Mouse (Mus musculus): ENCODE measurements around the gene Elf2. TPM values are rescaled to one million over a fixed set of nuclear protein-coding genes. Genes with fewer than 3 reads are reported as not detected.

Gene Elf2
- polyA plus RNA-seq, 1 experiment from 2014 or later = 30.0 TPM

DNA sequence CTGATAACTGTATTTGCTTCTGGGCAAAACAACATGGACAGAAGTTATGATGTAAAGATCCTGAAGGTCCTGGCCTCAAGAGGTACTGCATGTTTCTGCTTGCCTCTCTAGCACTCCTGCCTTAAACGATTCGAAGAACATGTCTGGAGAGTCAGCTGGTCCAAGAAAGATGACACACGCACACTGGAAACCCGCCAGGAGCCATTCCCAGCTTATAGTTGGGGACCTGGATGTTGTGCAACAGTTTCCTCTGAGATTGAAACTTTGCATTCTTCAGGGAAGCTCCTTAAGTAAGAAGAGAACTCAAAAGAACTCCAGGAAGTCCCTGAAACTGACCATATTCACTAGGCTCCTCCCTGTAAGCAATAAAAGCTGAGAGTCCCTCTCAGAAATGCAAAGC is 2.8 kb upstream of the Elf2 start:
- peaks cover 19% of the 10 kb centered on the region for H3K4me1 ChIP-seq
- H3K27me3 ChIP-seq (replicated peaks) = no peaks in the 10 kb centered on the region
- no peaks in the 10 kb centered on the region for H3K36me3 ChIP-seq
- H3K4me3 ChIP-seq (replicated peaks) = no peak overlapping the region
- no peak overlapping the region for H3K9ac ChIP-seq (replicated peaks)
- WGBS = 90% methylated on average over 4 of the region's 4 CpGs
- no peak overlapping the region for H3K4me2 ChIP-seq
- no peaks in the 10 kb centered on the region for H3K9me3 ChIP-seq (replicated peaks)
- H3K27ac ChIP-seq (replicated peaks) = no peak overlapping the region
- ATAC-seq (ENCODE audit: low FRiP score) = no peak

DNA sequence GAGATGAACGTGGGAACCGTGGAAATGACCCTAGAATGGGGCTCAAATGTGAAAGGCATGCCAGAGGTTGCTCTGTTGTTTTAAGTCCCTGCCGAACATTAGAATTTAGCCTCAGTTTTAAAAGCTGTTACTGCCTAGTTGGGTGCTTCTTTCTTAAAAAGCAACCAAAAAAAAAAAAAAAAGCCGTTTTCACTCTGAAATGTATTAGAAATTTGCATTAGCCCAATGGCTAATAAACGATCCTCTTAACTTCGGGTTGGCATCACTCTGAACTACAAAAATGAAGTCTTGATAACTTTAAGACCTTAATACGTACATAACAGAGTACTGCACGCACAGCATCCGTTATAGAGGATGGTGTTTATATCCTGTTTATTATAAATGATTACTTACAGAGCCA is 1.7 kb upstream of the Elf2 start:
- Histone ChIP-seq H3K4me1 (peaks cover 22% of the 10 kb centered on the region), H3K27me3 (replicated peaks) (no peaks in the 10 kb centered on the region), H3K4me2 (peak overlapping the region; percentile 82), H3K27ac (replicated peaks) (peak overlapping the region; percentile 97), H3K9me3 (replicated peaks) (no peaks in the 10 kb centered on the region), H3K36me3 (no peaks in the 10 kb centered on the region), H3K4me3 (replicated peaks) (peak overlapping the region; percentile 91), H3K9ac (replicated peaks) (peak overlapping the region; percentile 82)
- 5% methylated on average over 9 of the region's 9 CpGs for WGBS
- no peak for ATAC-seq (ENCODE audit: low FRiP score)

DNA sequence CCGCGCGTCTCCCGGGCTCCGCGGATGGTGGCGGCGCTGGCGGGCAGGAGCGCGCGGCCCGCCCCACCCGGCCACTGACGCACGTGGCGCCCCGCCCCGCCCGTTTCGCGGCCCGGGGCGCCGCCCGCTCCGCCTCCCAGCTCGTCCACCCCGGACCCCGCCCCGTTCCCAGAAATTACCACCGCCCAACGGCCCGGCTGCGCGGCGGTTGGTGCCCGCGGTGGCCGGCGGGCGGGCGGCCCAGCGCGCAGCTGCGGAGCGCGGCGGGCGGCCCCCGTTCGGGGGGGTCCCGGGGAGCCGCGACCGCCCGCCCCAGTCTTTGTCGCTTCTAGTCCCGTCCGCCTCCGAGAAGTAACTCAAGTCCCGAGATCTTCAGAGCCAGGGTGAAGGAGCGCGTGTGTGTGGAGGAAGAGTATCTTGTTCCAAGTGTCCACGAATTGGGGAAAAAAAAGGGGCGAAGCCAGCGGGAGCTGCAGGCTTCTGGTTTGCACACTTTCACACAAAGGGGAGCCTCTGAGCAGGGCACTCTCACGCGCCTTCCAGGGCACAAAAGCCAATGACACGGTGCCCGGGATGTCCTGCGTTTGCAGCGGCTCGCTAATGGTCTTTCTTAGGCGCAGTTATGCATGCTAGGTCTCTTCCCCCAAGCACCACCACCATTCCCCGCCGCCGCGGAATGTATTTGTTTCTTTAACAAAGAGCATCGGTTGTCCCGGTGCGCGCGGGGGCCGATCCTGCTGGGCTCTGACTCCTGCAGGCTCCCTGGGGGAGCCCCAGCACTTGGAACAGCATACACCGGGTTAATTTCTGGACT is 1.0 kb upstream of the Elf2 start:
- under 1% methylated on average over 55 of the region's 86 CpGs for WGBS
- Histone ChIP-seq H3K4me2 (peak overlapping the region; percentile 82), H3K4me1 (peaks cover 22% of the 10 kb centered on the region), H3K27ac (replicated peaks) (peak overlapping the region; percentile 97), H3K9ac (replicated peaks) (peak overlapping the region; percentile 82), H3K27me3 (replicated peaks) (no peaks in the 10 kb centered on the region), H3K36me3 (no peaks in the 10 kb centered on the region), H3K9me3 (replicated peaks) (no peaks in the 10 kb centered on the region), H3K4me3 (replicated peaks) (peak overlapping the region; percentile 91)
- peak; percentile 85 for ATAC-seq (ENCODE audit: low FRiP score)

DNA sequence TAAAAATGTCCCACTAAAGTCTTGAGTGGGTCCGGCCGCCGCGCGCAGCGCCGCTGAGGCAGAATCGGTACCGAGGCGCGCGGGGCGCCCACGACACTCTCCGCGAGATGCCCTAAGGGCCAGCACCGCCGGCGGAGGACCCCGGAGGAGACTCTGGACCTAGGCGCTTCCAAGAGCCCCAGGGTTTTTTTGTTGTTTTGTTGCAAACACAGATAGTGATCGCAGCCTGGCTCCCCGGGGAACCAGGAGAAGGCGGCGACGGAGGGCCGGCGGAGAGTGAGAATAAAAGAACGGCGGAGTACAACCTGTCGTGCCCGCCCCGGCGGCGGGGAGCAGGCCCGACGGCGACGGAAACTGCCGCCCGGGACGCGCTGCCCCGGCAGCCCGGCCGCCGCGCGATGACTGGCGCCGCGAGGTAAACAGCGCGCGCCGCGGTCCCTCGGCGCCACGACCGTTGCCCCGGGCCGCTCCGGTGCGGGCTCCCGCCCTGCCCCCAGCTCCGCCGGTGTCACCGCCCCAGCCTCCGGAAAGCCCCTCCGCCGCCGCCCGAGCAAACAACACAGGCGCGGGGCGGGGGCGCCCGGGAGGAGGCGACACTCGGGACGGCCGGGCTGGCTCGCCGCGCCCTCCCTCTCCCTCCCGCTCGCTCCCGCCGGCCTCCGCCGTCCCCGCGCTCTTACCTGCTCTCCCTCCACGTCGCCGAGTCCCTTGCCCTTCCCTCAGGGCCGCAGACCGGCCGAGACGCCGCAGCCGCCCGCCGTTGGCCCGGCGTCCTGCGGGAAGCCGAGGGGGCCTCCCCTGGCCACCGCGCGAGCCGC is 520 bp downstream of the Elf2 start:
- ATAC-seq (ENCODE audit: low FRiP score) = peak; percentile 56
- no peaks in the 10 kb centered on the region for H3K9me3 ChIP-seq (replicated peaks)
- H3K9ac ChIP-seq (replicated peaks) = peak overlapping the region; percentile 82
- H3K4me2 ChIP-seq = peak overlapping the region; percentile 82
- peak overlapping the region; percentile 91 for H3K4me3 ChIP-seq (replicated peaks)
- no peaks in the 10 kb centered on the region for H3K27me3 ChIP-seq (replicated peaks)
- H3K4me1 ChIP-seq = peaks cover 22% of the 10 kb centered on the region
- H3K36me3 ChIP-seq = no peaks in the 10 kb centered on the region
- under 1% methylated on average over 104 of the region's 113 CpGs for WGBS
- peak overlapping the region; percentile 97 for H3K27ac ChIP-seq (replicated peaks)

DNA sequence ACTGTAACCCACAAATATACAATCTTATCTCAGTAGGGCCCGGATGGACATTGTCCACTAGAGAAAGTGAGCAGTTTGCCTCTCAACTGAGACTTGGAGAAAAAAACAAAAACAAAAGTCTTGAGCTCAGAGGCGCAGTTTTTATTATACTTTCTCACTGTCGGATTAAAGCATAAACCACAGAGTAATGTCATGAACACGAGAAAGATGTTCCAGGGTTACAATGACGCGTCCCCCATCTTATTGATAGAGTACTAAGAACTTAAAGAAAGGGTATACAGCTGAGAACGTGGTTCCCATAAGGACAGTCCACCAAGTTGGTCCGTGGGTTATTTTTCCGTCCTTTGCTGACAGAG is 1.1 kb downstream of the Elf2 start:
- peak overlapping the region; percentile 97 for H3K27ac ChIP-seq (replicated peaks)
- H3K9me3 ChIP-seq (replicated peaks) = no peaks in the 10 kb centered on the region
- H3K4me3 ChIP-seq (replicated peaks) = peak overlapping the region; percentile 91
- WGBS = 2% methylated on average over 9 of the region's 9 CpGs
- peak overlapping the region; percentile 82 for H3K4me2 ChIP-seq
- ATAC-seq (ENCODE audit: low FRiP score) = no peak
- H3K9ac ChIP-seq (replicated peaks) = peak overlapping the region; percentile 82
- H3K4me1 ChIP-seq = peaks cover 24% of the 10 kb centered on the region
- no peaks in the 10 kb centered on the region for H3K36me3 ChIP-seq
- no peaks in the 10 kb centered on the region for H3K27me3 ChIP-seq (replicated peaks)

DNA sequence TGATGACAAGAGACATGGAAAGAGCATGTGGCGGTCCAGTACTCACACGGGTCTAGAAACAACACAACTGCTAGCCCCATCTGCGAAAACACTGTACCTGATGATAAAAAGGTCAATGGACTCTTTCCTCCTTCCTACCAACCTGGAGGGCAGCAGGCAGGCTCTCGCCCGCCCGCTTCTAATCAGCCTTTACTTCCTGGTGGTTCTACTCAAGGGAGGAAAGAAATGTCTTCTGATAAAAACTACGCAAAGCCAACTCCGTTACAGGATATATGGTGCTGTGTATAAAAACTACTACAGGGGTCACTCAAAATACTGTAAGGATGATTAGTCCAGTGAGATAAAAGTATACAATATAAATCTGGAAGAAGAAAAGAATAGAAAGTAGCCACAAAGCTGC is 5.1 kb downstream of the Elf2 start:
- no peak for ATAC-seq (ENCODE audit: low FRiP score)
- no peak overlapping the region for H3K4me2 ChIP-seq
- peaks cover 33% of the 10 kb centered on the region for H3K4me1 ChIP-seq
- no peaks in the 10 kb centered on the region; the same call in 1 of the 2 replicates for H3K9me3 ChIP-seq (replicated peaks)
- H3K9ac ChIP-seq (replicated peaks) = no peak overlapping the region
- no peaks in the 10 kb centered on the region for H3K27me3 ChIP-seq (replicated peaks)
- H3K27ac ChIP-seq (replicated peaks) = no peak overlapping the region
- no peaks in the 10 kb centered on the region for H3K36me3 ChIP-seq
- WGBS = 96% methylated on average over 8 of the region's 8 CpGs
- no peak overlapping the region for H3K4me3 ChIP-seq (replicated peaks)

DNA sequence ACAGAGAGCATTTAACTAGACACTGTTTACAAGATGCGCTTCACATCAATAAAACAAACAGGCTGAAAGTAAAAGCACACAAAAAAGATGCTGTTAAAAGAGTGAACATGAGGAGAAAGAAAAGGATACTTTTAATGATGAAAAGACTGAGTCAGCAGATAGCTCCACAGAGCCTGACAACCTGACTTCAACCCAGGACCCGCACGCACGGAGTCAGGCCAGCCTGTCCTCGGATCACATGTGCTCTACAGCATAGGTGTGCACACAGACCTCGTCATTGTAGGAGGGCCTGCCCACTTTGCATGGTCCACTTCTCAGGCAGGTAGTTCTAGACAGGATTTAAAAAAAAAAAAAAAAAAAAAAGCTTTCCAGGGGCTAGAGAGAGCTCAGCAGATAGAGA is 6.5 kb downstream of the Elf2 start:
- H3K4me3 ChIP-seq (replicated peaks) = no peak overlapping the region
- no peak overlapping the region for H3K9ac ChIP-seq (replicated peaks)
- ATAC-seq (ENCODE audit: low FRiP score) = no peak
- no peaks in the 10 kb centered on the region for H3K36me3 ChIP-seq
- H3K4me1 ChIP-seq = peaks cover 25% of the 10 kb centered on the region
- no peak overlapping the region for H3K27ac ChIP-seq (replicated peaks)
- H3K4me2 ChIP-seq = no peak overlapping the region
- 68% methylated on average over 6 of the region's 6 CpGs for WGBS
- no peaks in the 10 kb centered on the region; the same call in 1 of the 2 replicates for H3K9me3 ChIP-seq (replicated peaks)
- no peaks in the 10 kb centered on the region for H3K27me3 ChIP-seq (replicated peaks)

DNA sequence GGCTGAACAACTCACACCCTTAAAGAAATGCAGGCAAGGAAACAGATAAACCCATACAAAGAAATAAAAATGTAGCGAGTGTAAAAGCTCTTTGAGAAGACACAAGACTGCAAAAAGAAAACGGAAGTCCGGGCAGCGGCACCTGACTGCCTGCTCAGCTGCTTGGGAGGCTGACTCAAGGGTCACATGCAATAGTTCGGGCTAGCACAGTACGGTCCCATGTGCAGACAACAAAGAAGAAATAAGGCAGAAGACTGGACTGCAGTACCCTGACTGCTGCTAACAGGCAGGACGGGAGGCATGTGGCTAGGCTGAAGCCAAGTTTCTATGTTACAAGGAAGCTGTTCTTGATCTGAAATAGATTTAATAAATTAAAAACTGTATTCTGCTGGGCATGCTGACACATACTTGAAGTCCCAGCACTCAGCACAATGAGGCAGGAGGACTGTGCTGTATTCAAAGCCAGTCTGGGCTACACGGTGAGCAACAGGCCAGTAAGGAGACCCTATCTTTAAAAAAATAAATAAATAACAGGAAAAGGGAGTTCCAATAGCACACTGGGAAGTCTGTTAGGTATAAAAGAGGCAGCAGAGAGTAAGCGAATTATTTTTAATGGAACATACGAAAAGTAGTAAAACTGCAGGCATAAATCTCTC is 7.1 kb downstream of the Elf2 start:
- 0 out of 2 replicates have a peak overlapping the region, but pooled peaks have one; percentile 61 for H3K27ac ChIP-seq (replicated peaks)
- no peak; the same call in 1 of the 2 replicates for ATAC-seq (ENCODE audit: low FRiP score)

DNA sequence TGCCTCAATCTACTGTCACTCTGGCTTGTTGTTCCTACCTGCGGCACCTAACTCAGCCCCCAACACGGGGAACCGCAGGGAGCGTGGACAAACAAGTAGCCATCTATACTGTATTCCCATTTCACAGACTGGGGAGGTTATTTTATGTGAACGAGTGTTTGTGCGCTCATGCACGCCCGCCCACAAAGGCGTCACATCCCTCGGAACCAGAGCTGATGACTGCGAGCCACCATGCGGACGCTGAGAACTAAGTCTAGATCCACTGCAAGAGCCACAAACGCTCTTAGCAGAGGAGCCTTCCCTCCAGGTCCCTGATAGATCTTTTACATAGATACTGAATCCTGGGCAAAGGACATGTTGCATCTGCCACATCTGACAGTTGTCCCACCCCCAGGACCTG is 10.4 kb downstream of the Elf2 start:
- WGBS = 90% methylated on average over 14 of the region's 14 CpGs
- H3K4me1 ChIP-seq = peaks cover 18% of the 10 kb centered on the region
- ATAC-seq (ENCODE audit: low FRiP score) = no peak

More for the DNA sequence above, 7.1 kb downstream of the Elf2 start:
- WGBS = 34% methylated on average over 10 of the region's 10 CpGs
- Histone ChIP-seq H3K4me2 (peak overlapping the region; percentile 20), H3K9ac (replicated peaks) (0 out of 2 replicates have a peak overlapping the region, but pooled peaks have one; percentile 10), H3K36me3 (no peaks in the 10 kb centered on the region), H3K4me1 (peaks cover 22% of the 10 kb centered on the region), H3K27me3 (replicated peaks) (no peaks in the 10 kb centered on the region), H3K4me3 (replicated peaks) (no peak overlapping the region), H3K9me3 (replicated peaks) (no peaks in the 10 kb centered on the region; the same call in 1 of the 2 replicates)

DNA sequence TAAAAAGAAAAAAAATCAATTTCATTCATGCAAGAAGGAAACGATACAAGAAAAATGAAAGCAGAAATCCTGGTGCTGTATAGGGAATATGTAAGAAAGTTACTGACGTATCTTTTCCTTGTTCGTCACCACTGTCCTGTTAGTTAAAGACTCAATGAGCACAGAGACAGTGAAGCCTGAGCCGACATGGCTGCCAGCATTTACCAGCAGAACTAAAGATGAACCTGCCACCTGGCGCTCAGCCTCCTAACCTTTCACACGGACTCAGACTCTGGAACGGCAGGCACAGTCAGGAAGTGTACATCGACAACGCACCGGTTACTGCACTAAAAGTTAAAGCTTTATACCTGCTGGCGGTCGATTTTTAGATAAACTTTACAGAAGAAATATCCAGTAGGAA is 11.9 kb downstream of the Elf2 start:
- Histone ChIP-seq H3K36me3 (no peaks in the 10 kb centered on the region), H3K4me2 (no peak overlapping the region), H3K27me3 (replicated peaks) (no peaks in the 10 kb centered on the region), H3K9me3 (replicated peaks) (no peaks in the 10 kb centered on the region; the same call in 1 of the 2 replicates), H3K4me1 (peaks cover 7% of the 10 kb centered on the region), H3K27ac (replicated peaks) (no peak overlapping the region), H3K4me3 (replicated peaks) (no peak overlapping the region), H3K9ac (replicated peaks) (no peak overlapping the region)
- WGBS = 91% methylated on average over 12 of the region's 12 CpGs
- no peak for ATAC-seq (ENCODE audit: low FRiP score)

More for the DNA sequence above, 10.4 kb downstream of the Elf2 start:
- Histone ChIP-seq H3K9me3 (replicated peaks) (no peaks in the 10 kb centered on the region; the same call in 1 of the 2 replicates), H3K27me3 (replicated peaks) (no peaks in the 10 kb centered on the region), H3K36me3 (no peaks in the 10 kb centered on the region), H3K4me3 (replicated peaks) (no peak overlapping the region), H3K4me2 (no peak overlapping the region), H3K27ac (replicated peaks) (no peak overlapping the region), H3K9ac (replicated peaks) (no peak overlapping the region)

DNA sequence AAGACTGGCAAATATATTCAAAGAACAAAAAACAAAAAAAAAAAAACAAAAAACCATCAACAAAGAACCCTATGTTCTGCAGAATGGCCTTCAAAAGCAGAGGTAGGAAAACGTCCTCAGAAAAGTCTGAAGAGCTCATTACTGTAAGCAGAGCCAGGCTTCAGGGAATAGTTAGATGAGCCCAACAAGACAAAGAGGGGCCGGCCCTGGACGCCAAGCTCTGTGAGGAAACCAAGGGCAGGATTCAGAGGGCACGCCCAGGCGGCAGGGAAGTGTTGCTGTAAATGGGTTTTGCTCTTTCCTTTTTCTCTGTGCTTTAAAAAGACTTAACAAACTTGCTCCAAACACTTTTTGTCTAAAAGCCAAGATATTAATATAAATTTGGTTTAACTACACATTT is 12.6 kb downstream of the Elf2 start:
- H3K9ac ChIP-seq (replicated peaks) = no peak overlapping the region

More for the DNA sequence above, 12.6 kb downstream of the Elf2 start:
- no peak overlapping the region for H3K4me2 ChIP-seq
- 80% methylated on average over 5 of the region's 5 CpGs for WGBS
- ATAC-seq (ENCODE audit: low FRiP score) = no peak
- peaks cover 4% of the 10 kb centered on the region; the same call in 1 of the 2 replicates for H3K36me3 ChIP-seq
- no peak overlapping the region for H3K27ac ChIP-seq (replicated peaks)
- no peaks in the 10 kb centered on the region for H3K27me3 ChIP-seq (replicated peaks)
- no peak overlapping the region for H3K4me3 ChIP-seq (replicated peaks)
- peaks cover under 1% of the 10 kb centered on the region for H3K4me1 ChIP-seq
- H3K9me3 ChIP-seq (replicated peaks) = no peaks in the 10 kb centered on the region; the same call in 1 of the 2 replicates
